Mouse (Mus musculus) thymus, postnatal 0 days (tissue): ENCODE measurements around the gene Fbxl5. TPM values are rescaled to one million over a fixed set of nuclear protein-coding genes. Genes with fewer than 3 reads are reported as not detected.

ENCODE experiments used
- DNase-seq: peaks from one replicate; pipeline ENCODE4 v3.0.0-alpha.2; 2015; ENCODE audit warnings: low spot score
- polyA plus RNA-seq: library from polyadenylated mRNA; unstranded; fragments of >200 nt; fragmentation: Nextera tagmentation; extraction: Ambion mirVana; gene quantifications from 2 replicates; pipeline ENCODE4 v1.2.1, GENCODE M21; 2015

The Fbxl5 gene
- polyA plus RNA-seq = 62.4 and 63.8 TPM in 2 replicates

DNA sequence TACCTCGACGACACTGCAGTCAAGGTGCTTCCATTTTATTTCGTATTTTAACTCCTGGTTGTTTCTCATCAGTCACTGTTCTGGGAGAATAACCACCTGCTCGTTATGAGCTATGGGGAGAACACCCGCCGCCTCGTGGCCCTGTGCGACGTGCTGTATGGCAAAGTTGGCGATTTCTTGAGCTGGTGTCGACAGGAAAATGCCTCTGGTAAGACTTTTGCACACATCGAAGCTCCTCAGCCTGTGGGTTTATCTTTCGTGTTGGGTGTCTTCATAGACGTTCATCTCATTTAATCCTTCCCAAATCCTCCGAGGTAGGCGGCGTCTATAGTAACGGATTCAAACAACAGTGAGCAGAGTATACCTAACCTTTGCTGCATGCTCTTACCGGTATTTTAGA is at the start of gene Fbxl5:
Gene Fbxl5, minus strand, starts transcription at position 101 of the 400 bp plus-strand sequence.
- DNase-seq = no peak

DNA sequence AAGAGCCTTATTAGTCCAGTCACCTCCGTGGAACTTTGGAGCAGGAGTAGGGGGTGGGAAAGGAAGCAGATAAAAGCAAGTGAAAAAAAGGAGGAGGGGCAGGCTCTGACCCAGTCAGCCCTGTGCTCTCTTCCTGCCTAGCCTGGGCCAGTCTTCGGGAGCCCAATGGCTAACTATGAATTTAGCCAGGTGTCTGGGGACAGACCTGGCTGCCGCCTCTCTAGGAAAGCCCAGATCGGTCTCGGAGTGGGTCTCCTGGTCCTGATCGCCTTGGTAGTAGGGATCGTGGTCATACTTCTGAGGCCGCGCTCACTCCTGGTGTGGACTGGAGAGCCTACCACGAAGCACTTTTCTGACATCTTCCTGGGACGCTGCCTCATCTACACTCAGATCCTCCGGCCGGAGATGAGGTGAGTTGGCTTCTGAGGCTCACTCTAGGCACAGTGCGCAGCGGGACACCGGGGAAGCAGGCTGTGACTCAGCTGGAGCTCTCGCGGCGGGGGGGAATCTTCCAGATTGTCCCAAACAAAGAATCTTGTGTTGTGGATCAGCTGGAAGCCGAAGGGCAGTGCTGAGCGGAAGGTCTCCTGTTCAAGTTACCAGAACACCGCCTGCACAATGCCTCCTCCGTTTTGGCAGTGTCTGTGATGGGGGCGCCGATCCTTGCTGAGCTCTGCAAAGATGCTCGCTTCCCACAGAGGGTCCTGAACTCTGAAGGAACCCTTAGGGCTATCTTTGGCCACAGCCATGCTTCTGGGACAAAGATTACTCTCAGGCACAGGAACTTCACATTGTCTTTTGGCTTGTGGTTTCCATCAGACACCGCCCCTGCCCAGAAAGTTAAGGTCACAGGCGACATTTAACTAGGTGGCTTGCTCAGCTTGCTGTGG is 47.5 kb upstream of the Fbxl5 start:
- DNase-seq = peak; percentile 14

DNA sequence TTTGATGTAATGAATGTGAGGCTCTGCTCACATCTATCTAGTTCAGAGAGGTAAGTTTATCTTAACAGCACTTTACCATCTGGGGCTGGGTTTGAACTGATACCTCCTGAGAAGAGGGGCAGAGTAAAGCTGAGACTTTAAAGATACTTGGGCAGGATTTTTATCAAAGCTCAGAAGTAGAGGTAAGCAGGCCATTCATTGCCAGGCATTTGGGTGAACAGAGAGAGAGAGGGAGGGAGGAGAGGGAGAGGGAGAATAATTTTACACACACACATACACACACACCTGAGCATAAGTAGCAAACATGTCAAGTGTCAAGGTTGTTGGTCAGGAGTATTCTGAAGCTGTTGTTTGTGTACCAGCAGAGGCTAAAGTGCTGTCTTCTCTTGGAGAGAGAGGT is 46.8 kb upstream of the Fbxl5 start, which contains the start of gene Cd38:
Gene Cd38, plus strand, starts transcription at position 301 of the 400 bp plus-strand sequence.
- DNase-seq = no peak

DNA sequence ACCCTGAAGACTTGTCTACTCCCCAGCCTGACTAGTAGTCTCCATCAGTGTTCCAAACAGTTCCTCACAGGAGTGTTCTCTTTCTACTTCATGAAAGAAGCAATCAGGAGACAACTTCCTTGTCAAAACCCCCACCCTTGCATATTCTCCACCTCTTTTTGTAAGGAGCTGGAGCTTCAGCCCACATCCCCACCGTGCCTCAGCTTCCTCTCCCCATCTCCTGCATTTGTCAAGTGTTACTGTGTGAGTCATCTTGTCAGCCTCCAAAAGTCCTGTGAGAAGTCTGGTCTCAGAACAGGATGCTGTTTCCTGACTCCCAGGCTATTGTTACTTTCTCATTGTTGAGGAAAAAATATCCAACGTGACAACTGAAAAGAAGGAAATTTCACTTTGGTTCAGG is 43.9 kb upstream of the Fbxl5 start:
- no peak for DNase-seq

DNA sequence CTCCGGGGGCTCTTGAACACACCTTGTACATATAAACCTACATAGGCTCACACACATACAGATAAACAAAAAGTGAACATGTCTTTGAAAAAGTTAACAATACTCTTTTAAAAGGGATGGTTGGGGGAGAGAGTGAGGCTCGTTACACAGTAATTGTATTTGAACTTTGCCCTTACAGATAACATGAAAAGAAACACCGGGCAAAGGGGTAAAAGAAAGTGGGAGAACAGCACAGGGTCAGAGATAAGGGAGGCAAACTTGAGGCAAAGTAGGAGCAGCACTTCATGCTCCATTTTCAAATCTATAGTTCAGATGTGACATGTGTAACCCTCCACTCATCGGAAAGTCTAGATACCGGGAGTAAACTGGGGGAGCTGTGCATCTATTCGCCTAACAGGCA is 42.2 kb upstream of the Fbxl5 start:
- no peak for DNase-seq

DNA sequence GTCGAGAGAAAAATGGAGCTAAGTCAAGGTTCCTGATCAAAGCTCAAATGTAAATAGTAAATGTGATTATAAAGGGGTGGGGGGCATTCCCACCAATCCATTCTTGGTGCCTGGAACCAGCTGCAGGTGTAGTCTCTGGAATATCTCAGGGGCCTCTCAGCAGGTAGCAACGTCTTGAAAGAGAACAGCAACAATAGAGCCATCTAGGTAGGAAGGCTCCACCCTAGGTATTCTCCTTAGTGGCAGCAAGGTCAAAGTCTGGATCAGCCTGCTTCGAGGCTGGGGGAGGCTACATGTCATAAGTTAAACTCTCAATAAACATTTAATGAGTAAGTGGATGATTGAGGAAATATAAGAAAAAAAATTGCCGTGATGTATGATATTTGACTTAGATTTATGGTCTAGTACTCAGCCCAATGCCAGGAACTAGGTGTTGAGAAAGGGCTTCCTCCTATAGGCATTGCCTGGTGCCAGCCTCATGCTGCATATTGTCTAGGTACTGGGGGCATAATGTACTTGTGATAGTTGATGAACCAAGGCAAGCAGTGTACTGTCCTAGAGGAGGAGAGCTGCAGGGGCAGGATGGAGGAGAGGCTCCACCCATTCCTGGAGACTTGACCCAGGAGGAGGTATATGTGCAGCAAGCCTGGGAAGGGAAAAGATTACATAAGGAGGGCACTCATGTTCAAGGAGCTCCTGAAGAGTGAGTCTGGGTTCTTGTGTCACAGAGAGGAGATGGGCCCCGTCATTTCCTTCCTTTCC is 39.4 kb upstream of the Fbxl5 start:
- DNase-seq = no peak

DNA sequence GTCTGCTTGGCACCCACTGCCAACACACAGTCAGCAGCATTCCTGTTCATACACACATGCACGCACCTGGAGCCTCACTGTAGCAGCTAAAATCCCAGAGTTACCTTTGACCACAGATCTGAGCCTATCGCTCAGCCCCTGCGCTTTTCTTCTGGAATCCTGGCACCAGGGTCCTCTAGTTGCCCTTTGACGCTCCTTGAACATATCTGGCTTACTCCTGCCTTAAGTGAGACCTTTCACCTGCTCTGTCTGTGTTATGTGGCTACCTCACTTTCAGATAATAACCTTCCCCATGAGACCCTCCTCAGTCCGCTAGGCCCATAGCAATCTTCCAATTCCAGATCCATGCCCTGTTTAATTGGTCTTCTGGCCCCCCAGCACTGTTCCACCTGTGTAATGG is 38.7 kb upstream of the Fbxl5 start:
- no peak for DNase-seq

DNA sequence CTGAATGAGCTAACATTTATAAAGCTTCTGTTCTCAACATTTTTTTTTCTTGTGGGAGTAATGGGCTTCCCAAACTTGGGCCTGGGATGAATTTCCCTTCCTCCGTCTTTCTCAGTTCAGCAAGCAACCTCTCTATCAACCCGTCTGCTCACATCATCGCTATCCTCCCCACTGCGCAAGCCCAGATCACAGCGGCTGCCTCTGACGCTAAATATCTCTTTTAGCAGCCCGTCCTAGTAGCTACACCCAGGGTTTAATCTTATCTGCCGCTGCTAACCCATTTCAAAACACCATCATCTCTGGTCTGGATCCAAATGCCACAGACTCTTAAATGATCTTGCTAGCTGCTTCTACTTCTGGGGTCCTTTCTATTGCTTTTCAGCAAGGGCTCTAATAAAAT is 38.2 kb upstream of the Fbxl5 start:
- DNase-seq = no peak

DNA sequence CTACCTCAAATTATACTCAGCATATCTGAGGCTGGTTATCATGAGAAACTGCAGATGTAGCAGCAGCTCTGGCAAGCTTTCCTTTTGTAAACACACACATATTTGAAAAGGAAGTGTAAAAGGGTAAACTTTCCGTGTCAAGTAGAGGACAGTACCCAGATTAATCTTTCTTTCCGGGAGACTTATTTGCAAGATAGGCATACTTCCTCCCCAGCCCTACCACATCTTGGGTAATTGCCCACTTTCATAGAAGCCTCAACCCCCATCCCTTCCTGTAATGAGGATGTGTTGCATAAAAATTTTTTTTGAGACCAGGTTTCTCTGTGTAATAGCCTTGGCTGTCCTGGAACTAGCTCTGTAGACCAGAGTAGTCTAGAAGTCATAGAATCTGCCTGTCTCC is 34.3 kb upstream of the Fbxl5 start:
- no peak for DNase-seq

DNA sequence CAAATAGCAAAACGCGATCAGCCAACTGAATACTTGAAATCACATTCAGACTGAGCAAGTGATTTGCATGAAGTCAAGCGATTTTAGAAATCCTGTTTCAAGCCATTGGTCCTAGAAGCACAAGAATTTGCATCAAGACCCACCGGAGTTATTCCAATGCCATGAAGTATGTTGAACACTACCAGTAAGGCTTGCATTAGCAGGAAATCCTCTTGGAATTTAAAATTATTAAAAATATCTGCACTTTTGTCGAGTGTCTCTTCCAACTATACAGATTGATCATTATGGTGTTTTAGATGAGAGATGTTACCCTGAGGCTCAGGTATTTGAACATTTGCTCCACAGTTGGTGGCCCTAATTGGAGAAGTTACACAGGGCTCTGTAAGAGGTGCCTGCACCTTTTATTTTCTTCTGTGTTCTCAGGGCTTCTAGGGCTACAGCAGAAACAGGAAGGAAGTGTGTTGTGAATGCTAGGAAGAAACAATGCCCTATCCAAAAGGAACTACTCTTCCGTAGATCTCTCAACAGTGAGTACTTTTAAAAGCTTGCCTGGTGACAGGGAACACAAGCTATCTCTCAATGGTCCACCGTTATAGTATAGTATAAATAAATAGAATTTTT is 32.5 kb upstream of the Fbxl5 start:
- no peak for DNase-seq

DNA sequence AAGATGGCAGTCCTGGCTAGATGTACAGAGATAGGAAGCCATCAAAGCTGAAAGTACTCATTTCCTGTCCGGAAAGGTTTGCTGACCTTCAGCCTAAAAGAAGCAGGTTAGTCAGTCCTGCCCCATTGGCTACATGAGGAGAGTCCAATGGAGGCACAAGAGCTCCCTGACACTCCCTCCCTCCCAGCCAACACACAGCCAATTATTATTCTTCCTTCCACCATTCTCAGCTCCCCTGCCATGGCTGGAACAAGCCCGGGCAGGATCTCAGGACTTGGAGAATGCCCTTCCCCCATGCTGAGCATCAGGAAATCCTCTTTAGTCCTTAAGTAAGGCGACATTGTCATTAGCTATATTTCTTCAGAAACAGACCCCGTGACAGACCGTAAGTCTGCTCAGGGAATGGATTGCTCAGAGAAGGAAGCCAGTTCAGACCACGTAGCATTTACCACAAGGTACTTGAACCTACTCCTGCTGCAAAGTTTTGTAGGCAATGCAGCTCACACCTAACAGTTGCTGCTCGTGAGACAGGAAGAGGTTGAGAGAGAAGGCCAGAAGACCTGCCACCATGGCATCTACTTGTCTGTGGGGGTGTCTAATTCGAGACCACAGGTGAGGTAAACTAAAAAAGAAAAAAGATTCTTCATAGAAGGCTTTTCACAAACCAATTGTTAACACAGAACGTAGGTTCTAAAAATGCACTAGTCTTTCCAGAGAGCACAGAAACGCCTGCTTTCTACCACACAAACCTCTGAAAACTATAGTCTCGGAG is 31.8 kb upstream of the Fbxl5 start:
- DNase-seq = peak; percentile 7

DNA sequence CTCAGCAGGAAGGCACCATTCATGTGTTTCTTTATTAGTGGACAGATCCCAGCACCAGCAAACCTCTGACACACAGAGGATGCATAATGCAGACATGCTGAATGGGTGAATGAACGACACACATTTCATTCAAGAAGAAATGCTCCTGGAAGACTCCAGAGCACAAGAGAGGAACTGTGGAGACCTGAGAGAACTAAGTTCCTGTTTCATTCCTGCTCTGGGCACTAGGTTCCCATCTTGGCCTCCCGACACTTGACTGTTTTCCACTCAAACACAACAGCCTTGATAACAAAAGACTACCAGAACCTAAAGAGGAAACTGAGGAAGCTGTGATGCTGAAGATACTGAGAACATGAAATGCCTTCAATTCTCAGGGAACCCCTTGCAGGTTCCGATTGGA is 26.8 kb upstream of the Fbxl5 start:
- DNase-seq = no peak

DNA sequence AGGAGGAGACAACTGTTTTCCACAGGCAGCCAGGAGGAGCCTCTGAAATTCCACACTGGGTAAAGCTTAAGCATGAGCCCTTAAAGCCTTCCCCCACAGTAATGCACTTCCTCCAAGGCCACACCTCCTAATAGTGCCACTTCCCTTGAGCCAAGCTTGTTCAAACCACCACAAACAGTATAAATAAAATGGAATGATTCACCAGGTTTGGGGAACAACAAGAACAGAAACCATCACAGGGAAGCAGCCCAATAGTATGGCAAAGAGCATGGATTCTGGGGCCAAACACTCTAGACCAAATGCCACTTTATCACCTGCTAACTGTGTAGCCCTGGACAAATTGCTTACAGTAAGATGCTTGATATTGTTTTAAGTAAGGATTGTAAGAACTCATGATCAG is 26.1 kb upstream of the Fbxl5 start:
- DNase-seq = no peak

DNA sequence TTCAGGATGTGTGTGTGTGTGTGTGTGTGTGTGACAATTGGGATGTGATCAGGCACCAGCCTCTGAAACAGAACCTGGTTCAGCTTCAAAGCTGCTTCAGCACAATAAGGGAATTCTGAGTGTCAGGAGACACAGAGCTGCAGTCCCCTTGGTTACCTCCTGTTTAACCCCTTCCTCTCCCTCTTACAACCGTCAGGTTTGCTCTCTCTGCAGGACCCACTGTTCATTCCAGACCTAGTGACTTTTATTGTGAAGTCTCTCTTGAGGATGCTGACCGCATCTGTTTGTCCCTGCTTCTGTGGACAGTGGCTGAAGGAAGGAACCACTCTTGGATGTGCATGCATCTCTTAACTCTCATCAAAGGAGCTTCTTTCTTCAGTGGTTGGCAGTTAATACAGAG is 24.8 kb upstream of the Fbxl5 start:
- no peak for DNase-seq

DNA sequence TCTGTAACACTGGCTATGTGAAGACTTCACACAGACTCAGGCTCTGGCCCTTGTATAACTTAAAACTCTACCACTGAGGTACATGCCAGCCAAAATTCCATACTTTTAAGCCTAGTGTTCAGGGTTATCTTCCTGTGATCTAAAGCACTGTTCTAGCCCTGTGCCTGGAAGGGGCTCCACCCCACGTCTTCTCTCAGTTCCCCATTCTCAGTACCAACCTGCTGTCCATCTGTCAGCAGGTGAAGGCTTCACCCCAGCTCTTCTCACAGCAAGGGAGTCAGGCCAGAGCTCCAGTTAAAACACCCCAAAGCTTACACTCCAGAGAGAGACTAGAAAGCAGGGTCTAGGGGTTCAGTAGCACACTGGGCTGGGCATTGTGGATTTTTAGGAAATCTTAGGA is 24.2 kb upstream of the Fbxl5 start:
- DNase-seq = no peak

DNA sequence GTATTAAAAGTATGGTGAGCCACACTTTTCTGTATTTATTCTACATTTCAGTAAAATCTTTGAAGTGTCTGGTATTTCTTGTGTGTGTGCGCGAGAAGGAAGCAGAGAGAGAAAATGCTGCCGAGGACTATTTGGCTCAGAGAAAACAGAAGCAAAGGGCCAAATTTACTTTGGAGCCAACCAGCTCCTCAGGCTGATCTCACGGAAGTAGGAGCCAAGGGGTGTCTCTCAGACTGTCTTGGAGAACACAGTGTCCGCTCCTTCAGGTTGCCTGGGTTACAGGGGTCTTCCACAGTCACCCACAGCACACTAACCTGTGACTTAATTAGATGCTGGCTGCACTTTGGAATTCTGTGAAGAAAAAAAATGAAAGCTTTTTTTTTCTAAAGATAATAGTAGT is 23.6 kb upstream of the Fbxl5 start:
- DNase-seq = no peak

DNA sequence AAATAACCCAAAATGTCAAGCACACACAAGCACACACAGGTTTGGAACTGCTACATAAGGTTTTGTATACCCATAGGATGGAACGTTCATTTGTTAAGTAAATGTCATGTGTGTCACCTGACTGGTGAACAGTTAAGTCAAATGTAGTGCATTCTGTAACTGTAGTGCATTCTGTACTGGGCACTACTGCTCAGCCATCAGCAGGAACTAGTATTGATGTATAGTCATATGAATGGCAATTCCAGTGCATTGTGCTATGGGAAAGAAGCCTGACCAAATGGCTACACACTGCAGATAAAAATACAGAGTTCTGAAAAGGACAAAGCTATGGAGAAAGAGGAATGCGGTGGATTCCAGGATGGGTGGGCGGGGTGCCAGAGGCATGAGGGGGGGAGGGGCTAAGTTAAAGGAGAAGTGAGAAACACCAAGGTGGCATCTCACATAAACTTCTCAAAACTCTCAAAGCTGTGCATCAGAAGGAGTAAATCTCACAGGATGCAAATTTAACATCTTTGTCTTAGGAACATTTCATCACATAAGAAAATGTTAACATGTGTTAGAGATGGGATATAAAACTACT is 21.2 kb upstream of the Fbxl5 start:
- DNase-seq = no peak

DNA sequence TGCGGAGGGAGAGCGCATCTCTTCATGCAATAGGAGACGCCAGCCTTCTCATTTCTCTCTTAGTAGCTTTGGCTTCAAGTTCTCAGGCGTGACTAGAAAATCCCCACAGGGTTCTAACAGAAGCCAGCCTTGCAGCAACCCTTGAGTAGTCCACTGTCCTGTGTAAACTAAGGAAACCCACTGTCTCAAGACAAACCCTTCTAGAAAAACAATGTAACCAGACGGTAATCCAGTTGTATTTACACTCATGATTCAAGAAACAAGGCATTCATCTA is 20.5 kb upstream of the Fbxl5 start:
- no peak for DNase-seq

DNA sequence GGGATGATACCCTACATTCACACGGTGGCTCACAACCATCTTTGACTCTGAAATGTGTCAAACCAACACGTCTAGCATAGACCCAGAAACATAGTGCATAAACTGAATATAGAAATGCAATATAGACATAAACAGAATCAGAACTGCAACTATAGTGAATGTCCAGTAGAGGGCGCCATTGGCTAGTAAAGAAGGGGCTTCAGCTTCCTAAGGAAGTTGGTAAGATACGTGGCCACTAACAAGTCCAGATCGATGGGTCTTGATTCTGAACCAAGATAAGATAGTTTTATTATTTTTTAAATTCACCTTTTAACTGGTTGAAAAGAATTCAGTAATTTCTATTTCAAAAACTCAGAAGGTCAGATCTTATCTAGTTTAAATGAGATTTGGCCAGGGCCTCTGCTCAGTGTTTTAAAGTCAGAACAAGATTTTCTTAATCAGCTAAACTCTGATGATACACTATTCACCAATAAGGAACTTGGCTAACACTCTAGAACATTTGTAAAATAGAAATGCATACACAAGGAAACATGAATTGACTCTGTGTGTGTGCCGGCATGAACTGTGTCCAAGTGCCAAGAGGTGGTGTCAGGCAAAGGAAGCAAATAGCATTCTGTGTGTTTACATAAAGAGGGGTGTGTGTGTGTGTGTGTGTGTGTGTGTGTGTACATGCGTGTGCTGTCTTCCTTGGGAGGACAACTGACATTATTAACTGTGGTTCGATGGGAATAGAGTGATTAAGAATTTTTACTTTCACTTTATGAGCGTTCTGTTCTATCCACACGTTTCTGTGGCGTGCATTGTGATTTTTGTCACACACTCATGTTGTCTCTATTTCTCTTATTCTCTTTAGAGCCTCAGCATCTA is 19.9 kb upstream of the Fbxl5 start:
- DNase-seq = peak; percentile 72

DNA sequence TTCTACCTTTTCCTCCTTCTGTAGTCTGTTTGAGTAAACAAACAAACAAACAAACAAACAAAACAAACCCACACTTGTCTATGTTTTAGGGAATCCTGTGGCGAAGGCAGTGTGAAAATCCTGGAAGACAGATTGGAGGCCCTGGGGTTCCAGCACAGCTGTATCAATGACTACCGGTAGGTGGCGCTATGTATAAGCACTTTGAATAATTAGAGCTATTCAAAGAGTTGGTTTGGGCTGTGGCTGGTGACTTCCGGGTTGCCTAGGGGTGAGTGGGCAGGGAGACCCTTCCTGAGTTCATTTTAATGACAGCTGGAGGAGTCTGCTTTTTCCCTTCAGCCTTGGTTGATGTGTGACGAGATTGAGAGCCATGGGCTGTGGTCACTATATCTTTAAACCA is 15.9 kb upstream of the Fbxl5 start:
- DNase-seq = peak; percentile 50
